Mouse (Mus musculus) hindbrain, embryonic 11.5 days (tissue): ENCODE results near the gene Slc34a3. TPM values are rescaled to one million over a fixed set of nuclear protein-coding genes. Genes with fewer than 3 reads are reported as not detected.

ENCODE experiments used
- ATAC-seq: fragments of 200-750 bp; cut with Nextera tagmentation; 2 replicates; pipeline ENCODE4 v1.8.0; 2017; ENCODE audit warnings: mild to moderate bottlenecking, moderate TSS enrichment, moderate library complexity; ENCODE audit not compliant: low FRiP score
- DNase-seq: peaks from one replicate; pipeline ENCODE4 v3.0.0-alpha.2; 2015; ENCODE audit warnings: low spot score
- H3K27ac ChIP-seq: fragments of 300-500 bp; sonication (generic); 2 replicates; pipeline ENCODE4 v1.5.1; 2014; ENCODE audit warnings: mild to moderate bottlenecking, low read depth, low read length
- H3K27me3 ChIP-seq: fragments of 300-500 bp; sonication (generic); 2 replicates; pipeline ENCODE4 v1.6.1; 2014; ENCODE audit warnings: mild to moderate bottlenecking, low read length, moderate library complexity, mixed read lengths; ENCODE audit not compliant: control insufficient read depth, insufficient read depth
- H3K36me3 ChIP-seq: fragments of 300-500 bp; sonication (generic); 2 replicates; pipeline ENCODE4 v1.6.1; 2014; ENCODE audit warnings: mild to moderate bottlenecking, low read length, moderate library complexity, mixed read lengths; ENCODE audit not compliant: control insufficient read depth, insufficient read depth
- H3K4me1 ChIP-seq: fragments of 300-500 bp; sonication (generic); replicated peaks from 2 replicates; pipeline ENCODE4 v1.6.1; 2014; ENCODE audit warnings: low read length, mixed read lengths; ENCODE audit not compliant: control insufficient read depth, insufficient read depth
- H3K4me2 ChIP-seq: fragments of 300-500 bp; sonication (generic); replicated peaks from 2 replicates; pipeline ENCODE4 v1.6.1; 2014; ENCODE audit warnings: mild to moderate bottlenecking, low read depth, low read length
- H3K4me3 ChIP-seq: fragments of 300-500 bp; sonication (generic); 2 replicates; pipeline ENCODE4 v1.5.1; 2014; ENCODE audit warnings: low read depth, low read length
- H3K9ac ChIP-seq: fragments of 300-500 bp; sonication (generic); 2 replicates; pipeline ENCODE4 v1.6.1; 2014; ENCODE audit warnings: low read depth, low read length
- H3K9me3 ChIP-seq: fragments of 300-500 bp; sonication (generic); 2 replicates; pipeline ENCODE4 v1.6.1; 2016; ENCODE audit warnings: low read length; ENCODE audit not compliant: control insufficient read depth
- WGBS: fragments of 180-500 bp; shearing (Covaris S2); extraction: QIAGEN DNeasy Blood & Tissue Kit; methylation state at CpG from one replicate; pipeline ENCODE4 v1.1.7; 2014; 5-methylcytosine and 5-hydroxymethylcytosine counted together
- polyA plus RNA-seq: library from polyadenylated mRNA; unstranded; fragments of >200 nt; fragmentation: Nextera tagmentation; extraction: Ambion mirVana; gene quantifications from 2 replicates; pipeline ENCODE4 v1.2.1, GENCODE M21; 2014

Gene Slc34a3
- polyA plus RNA-seq, 1 experiment from 2014 or later = not detected

DNA sequence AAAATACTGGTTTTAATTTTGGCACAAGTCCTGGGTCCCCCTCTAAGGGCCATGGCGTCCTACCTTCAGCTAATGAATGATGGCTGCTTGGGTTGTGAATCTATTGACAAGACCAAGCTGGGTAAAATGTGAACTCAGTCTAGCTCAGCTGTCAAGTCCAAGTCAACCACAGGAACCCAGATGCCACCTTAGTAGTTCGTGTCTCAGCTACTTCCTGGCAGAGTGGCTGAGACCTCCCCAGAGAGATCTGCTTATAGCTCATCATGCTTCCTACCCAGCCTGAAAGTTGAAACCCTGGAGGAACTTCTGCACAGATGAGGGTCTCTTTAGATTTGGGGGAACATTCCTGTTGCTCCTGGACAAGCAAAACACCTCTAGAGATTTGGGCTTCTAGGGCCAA lies 50.8 kb downstream of the Slc34a3 start:
- Histone ChIP-seq H3K27ac (peak overlapping the region; percentile 98; the same call in 1 of the 2 replicates), H3K4me3 (peak overlapping the region; percentile 90), H3K27me3 (0 out of 2 replicates have a peak, but pooled peaks cover 3% of the 10 kb centered on the region), H3K9ac (peak overlapping the region; percentile 15; the same call in 1 of the 2 replicates), H3K4me1 (peaks cover 15% of the 10 kb centered on the region), H3K9me3 (no peaks in the 10 kb centered on the region), H3K36me3 (0 out of 2 replicates have a peak, but pooled peaks cover 3% of the 10 kb centered on the region), H3K4me2 (peak overlapping the region; percentile 83)
- ATAC-seq = no peak
- DNase-seq = no peak
- 52% methylated on average over 2 of the region's 2 CpGs for WGBS

DNA sequence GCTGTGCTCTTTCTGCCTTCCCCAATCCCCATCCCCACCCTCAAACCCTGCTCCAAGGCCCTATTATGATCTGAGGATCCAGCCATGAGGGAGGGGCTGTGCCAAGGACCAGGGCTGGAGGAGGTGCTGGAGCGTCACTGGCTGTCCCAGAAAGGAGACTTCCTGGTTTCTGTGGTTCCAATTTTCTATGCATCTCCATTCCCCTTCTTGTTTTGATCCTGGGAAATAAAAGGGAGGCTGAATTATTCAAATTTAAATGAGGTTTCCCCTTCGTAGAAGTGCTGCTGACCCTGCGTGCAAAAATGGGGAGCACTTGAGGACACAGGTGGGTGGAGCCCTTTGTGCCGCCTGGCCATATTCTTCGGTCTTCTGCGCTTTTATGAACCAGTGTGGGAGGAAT lies 51.5 kb downstream of the Slc34a3 start:
- H3K27ac ChIP-seq = peak overlapping the region; percentile 94; the same call in 1 of the 2 replicates
- 0 out of 2 replicates have a peak, but pooled peaks cover 3% of the 10 kb centered on the region for H3K27me3 ChIP-seq
- H3K9ac ChIP-seq = peak overlapping the region; percentile 36
- no peaks in the 10 kb centered on the region for H3K9me3 ChIP-seq
- peak overlapping the region; percentile 83 for H3K4me2 ChIP-seq
- peaks cover 21% of the 10 kb centered on the region for H3K4me1 ChIP-seq
- peak overlapping the region; percentile 90 for H3K4me3 ChIP-seq
- ATAC-seq (no peak), DNase-seq (peak; percentile 48)
- H3K36me3 ChIP-seq = 0 out of 2 replicates have a peak, but pooled peaks cover 3% of the 10 kb centered on the region
- 13% methylated on average over 6 of the region's 6 CpGs for WGBS

DNA sequence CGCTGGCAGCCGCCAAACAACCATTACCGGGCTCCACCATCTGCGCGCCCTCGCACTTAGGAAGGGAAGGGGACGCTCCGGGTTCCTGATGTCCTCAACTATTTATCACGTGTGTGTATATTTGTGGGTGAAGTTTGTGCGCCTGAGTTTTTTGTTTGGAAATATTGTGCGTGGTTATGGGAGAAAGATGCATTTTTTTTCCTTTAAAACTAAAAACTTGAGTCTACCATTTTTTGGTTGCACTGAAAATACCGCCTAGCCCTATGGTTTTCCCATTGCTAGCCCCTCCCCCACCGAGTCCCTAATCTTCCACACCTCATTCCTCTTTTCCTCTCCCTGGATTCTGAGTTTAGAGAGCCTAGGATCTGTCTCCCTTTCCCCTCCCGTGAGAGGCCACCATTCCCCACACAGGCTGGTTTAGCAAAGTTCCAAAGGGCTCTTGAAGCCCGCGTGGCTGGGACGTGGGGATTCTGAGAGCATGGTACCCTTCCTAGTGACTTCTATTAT lies 52.2 kb downstream of the Slc34a3 start:
- Histone ChIP-seq H3K9ac (peak overlapping the region; percentile 86), H3K27me3 (0 out of 2 replicates have a peak, but pooled peaks cover 3% of the 10 kb centered on the region), H3K9me3 (no peaks in the 10 kb centered on the region), H3K4me3 (peak overlapping the region; percentile 90), H3K4me2 (peak overlapping the region; percentile 83), H3K36me3 (0 out of 2 replicates have a peak, but pooled peaks cover 3% of the 10 kb centered on the region), H3K4me1 (peaks cover 28% of the 10 kb centered on the region), H3K27ac (peak overlapping the region; percentile 94)
- peak; percentile 67 for DNase-seq
- 0% methylated on average over 17 of the region's 17 CpGs for WGBS
- ATAC-seq = no peak

DNA sequence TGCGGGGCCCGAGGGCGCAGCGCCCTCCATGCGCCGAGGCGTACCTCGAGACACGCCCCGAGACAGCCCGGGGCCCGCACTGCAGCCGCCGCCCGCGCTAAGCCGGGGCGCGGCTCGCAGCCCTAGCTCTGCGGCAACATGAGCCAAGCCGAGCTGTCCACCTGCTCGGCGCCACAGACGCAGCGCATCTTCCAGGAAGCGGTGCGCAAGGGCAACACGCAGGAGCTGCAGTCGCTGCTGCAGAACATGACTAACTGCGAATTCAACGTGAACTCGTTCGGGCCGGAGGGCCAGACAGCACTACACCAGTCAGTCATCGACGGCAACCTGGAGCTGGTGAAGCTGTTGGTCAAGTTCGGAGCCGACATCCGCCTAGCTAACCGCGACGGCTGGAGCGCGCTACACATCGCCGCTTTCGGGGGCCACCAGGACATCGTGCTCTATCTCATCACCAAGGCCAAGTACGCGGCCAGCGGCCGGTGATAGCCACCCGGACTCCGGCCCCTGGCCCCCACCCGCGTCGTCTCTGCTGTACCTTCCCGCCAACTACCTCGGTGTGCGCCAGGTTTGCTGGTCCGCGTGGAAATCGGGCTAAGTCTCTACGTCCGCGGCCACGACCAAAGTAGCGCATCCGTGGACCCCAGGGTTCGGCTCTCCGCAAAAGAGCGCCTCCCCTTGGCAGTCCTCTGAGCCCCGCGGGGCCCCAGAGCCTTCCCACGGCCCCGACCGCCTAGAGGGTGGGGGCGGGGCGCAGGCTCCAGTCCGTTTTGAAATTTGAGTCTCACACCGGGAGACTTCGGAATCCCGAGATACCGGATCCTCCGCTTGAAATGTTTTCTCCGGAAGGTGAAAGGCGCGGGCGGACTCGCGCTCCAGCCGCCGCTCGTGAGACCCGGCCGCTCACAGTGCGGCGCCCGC lies 52.9 kb downstream of the Slc34a3 start:
- H3K4me1 ChIP-seq = peaks cover 31% of the 10 kb centered on the region
- under 1% methylated on average over 94 of the region's 100 CpGs for WGBS
- H3K9me3 ChIP-seq = no peaks in the 10 kb centered on the region
- ATAC-seq (peak; percentile 36), DNase-seq (peak; percentile 81)
- H3K36me3 ChIP-seq = 0 out of 2 replicates have a peak, but pooled peaks cover 3% of the 10 kb centered on the region
- H3K4me3 ChIP-seq = peak overlapping the region; percentile 90
- peak overlapping the region; percentile 86 for H3K9ac ChIP-seq
- H3K27ac ChIP-seq = peak overlapping the region; percentile 94
- 0 out of 2 replicates have a peak, but pooled peaks cover 3% of the 10 kb centered on the region for H3K27me3 ChIP-seq
- H3K4me2 ChIP-seq = peak overlapping the region; percentile 83

DNA sequence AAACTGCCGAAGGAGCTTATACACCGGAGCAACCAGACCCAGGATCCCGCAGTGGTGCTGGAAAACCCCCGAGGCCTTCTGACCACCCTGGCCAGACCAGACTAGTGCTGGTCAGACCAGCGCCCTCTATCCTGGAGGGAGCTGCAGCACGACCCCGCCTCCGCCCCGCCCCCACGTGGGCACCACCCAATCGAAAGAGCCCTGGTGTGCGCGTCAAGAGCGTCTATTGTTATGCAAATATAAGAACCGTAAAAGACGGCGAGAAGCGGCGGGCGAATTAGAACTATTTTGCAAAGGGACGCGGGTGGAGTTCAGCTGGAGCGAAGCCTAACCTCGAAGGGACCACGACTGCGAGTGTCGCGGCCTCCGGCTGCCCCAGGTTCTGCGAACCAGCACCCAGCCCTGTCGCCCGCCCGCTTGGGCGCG lies 53.7 kb downstream of the Slc34a3 start, which contains the start of gene Nrarp:
Gene Nrarp, plus strand, starts transcription at position 281 of the 426 bp plus-strand sequence.
- ATAC-seq = peak; percentile 88
- H3K36me3 ChIP-seq = 0 out of 2 replicates have a peak, but pooled peaks cover 3% of the 10 kb centered on the region
- H3K27ac ChIP-seq = peak within 1 kb of the TSS; percentile 94
- H3K4me3 ChIP-seq = peak within 1 kb of the TSS; percentile 90
- peaks cover 30% of the 10 kb centered on the region for H3K4me1 ChIP-seq
- peak within 1 kb of the TSS; percentile 86 for H3K9ac ChIP-seq
- WGBS = 0% methylated on average over 35 of the region's 35 CpGs
- no peaks in the 10 kb centered on the region for H3K9me3 ChIP-seq
- H3K27me3 ChIP-seq = 0 out of 2 replicates have a peak, but pooled peaks cover 3% of the 10 kb centered on the region
- peak; percentile 95 for DNase-seq
- peak within 1 kb of the TSS; percentile 83 for H3K4me2 ChIP-seq

DNA sequence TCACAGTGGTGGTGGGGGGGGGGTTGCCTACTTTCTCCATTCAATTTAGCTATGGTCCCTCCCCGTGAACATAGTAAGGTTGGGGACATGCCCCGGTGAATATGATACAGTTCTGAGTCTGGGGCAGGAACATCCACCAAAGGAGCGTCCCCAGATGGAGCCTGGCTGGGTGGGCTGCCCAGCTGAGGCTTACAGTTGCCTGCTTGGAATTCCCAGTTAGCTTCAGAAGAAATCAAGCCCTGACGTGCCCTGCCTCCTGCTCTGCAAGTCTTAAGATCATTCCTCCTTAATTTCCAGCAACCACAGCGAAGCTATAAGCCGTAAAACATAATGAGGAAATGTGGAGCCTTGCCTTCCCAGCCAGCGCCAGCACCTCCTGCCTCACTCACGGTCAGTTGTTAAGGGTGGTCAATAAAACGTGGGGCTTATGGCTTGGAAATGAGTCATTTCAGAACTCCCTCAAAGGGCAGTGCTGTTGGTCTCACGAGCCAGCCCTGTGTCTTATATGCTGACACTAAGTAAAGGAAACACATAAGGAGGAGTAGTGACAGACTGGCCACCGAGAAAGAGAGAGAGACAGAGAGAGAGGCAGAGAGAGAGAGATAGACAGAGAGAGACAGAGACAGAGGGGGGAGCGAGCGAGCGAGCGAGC lies 54.5 kb downstream of the Slc34a3 start:
- Histone ChIP-seq H3K9ac (peak overlapping the region; percentile 29), H3K27me3 (0 out of 2 replicates have a peak, but pooled peaks cover 3% of the 10 kb centered on the region), H3K27ac (peak overlapping the region; percentile 94; the same call in 1 of the 2 replicates), H3K4me2 (peak overlapping the region; percentile 83), H3K9me3 (no peaks in the 10 kb centered on the region), H3K36me3 (0 out of 2 replicates have a peak, but pooled peaks cover 3% of the 10 kb centered on the region), H3K4me1 (peaks cover 27% of the 10 kb centered on the region), H3K4me3 (peak overlapping the region; percentile 90)
- WGBS = 39% methylated on average over 15 of the region's 15 CpGs
- DNase-seq = no peak
- ATAC-seq = no peak

Other genes with a start within 250 kb of the Slc34a3 start
- gene Nsmf, start 180.0 kb downstream of the Slc34a3 start, polyA plus RNA-seq = 37.6 and 51.1 TPM in 2 replicates
- not detected in 2 replicates for gene Entpd8, start 154.1 kb downstream of the Slc34a3 start, polyA plus RNA-seq
- not detected in 2 replicates for gene Noxa1, start 139.2 kb downstream of the Slc34a3 start, polyA plus RNA-seq
- gene Nrarp, start 53.6 kb downstream of the Slc34a3 start, polyA plus RNA-seq = 44.6 and 60.5 TPM in 2 replicates
- gene Tor4a, start 37.5 kb downstream of the Slc34a3 start, polyA plus RNA-seq = 0.94 and 2.4 TPM in 2 replicates
- gene Nelfb, start 22.9 kb downstream of the Slc34a3 start, polyA plus RNA-seq = 89.6 and 93.7 TPM in 2 replicates
- gene Stpg3, start 19.7 kb downstream of the Slc34a3 start, polyA plus RNA-seq = not detected in 2 replicates
- gene Fam166a, start 15.6 kb downstream of the Slc34a3 start, polyA plus RNA-seq = not detected in 2 replicates
- gene Tubb4b, start 9.7 kb downstream of the Slc34a3 start, polyA plus RNA-seq = 519 and 526 TPM in 2 replicates
- gene Rnf224, start 2.4 kb upstream of the Slc34a3 start, polyA plus RNA-seq = not detected in 2 replicates
- 21.7 and 23.9 TPM in 2 replicates for gene Rnf208, start 7.9 kb upstream of the Slc34a3 start, polyA plus RNA-seq
- not detected in 2 replicates for gene Cysrt1, start 8.1 kb upstream of the Slc34a3 start, polyA plus RNA-seq
- 4.3 and 4.9 TPM in 2 replicates for gene AL732309.1, start 12.5 kb upstream of the Slc34a3 start, polyA plus RNA-seq
- 12.2 and 14.6 TPM in 2 replicates for gene Tmem203, start 21.1 kb upstream of the Slc34a3 start, polyA plus RNA-seq
- gene Tprn, start 28.3 kb upstream of the Slc34a3 start, polyA plus RNA-seq = 4.0 and 4.5 TPM in 2 replicates
- gene Ssna1, start 38.1 kb upstream of the Slc34a3 start, polyA plus RNA-seq = 244 and 248 TPM in 2 replicates
- 107 and 110 TPM in 2 replicates for gene Anapc2, start 38.1 kb upstream of the Slc34a3 start, polyA plus RNA-seq
- gene Tmem210, start 53.8 kb upstream of the Slc34a3 start, polyA plus RNA-seq = not detected in 2 replicates
- gene Lrrc26, start 55.6 kb upstream of the Slc34a3 start, polyA plus RNA-seq = not detected in 2 replicates
- gene Grin1, start 84.8 kb upstream of the Slc34a3 start, polyA plus RNA-seq = 3.6 and 3.9 TPM in 2 replicates
- 86.7 and 133 TPM in 2 replicates for gene Man1b1, start 98.0 kb upstream of the Slc34a3 start, polyA plus RNA-seq
- gene Dpp7, start 122.0 kb upstream of the Slc34a3 start, polyA plus RNA-seq = 13.4 and 21.3 TPM in 2 replicates
- 4.1 and 6.5 TPM in 2 replicates for gene Uap1l1, start 131.3 kb upstream of the Slc34a3 start, polyA plus RNA-seq
- gene Sapcd2, start 138.0 kb upstream of the Slc34a3 start, polyA plus RNA-seq = 41.0 and 45.2 TPM in 2 replicates
- 0.21 TPM in 1 of 2 replicates, not detected in the other for gene Entpd2, start 161.5 kb upstream of the Slc34a3 start, polyA plus RNA-seq
- 123 and 151 TPM in 2 replicates for gene Npdc1, start 165.0 kb upstream of the Slc34a3 start, polyA plus RNA-seq
- 0.11 TPM in 1 of 2 replicates, not detected in the other for gene Fut7, start 188.9 kb upstream of the Slc34a3 start, polyA plus RNA-seq
- 3.5 and 3.7 TPM in 2 replicates for gene Abca2, start 194.3 kb upstream of the Slc34a3 start, polyA plus RNA-seq
- 0.57 TPM in 1 of 2 replicates, not detected in the other for gene Clic3, start 222.5 kb upstream of the Slc34a3 start, polyA plus RNA-seq
- gene Paxx, start 226.7 kb upstream of the Slc34a3 start, polyA plus RNA-seq = 27.6 and 28.0 TPM in 2 replicates
- gene Ptgds, start 235.7 kb upstream of the Slc34a3 start, polyA plus RNA-seq = 0.39 and 0.64 TPM in 2 replicates